Mouse (Mus musculus): ENCODE measurements around the gene Rpl4.

DNA sequence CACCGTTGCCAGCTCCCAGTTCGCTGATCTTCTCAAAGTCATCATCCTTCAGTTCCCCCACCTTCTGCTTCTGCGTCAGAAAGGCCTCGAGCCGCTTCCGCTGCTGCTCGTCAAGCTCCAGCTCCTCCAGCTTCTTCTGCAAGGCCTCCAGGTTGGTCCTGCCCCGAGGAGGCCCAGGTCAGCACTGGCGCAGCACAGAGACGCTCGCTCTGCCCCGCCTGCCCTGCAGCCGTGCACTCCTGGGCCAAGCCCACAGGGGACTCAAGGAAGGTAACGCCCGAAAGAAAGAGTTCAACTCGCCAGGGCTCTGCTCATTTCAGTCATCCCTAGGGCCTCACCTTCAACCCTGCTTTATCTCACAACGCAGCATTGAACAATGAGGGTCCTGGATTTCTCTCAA, 41.3 kb downstream of the Rpl4 start:
- TF ChIP-seq CTCF (IDR thresholded peaks at IDR 0.05; ENCODE audit: low read depth, low read length) (no peak), TAL1 (conservative IDR thresholded peaks at IDR 0.05; ENCODE audit: low read depth, low read length) (no peak), GATA1 (IDR thresholded peaks at IDR 0.05; ENCODE audit: borderline replicate concordance, low read length) (no peak), POLR2AphosphoS5 (IDR thresholded peaks at IDR 0.05; ENCODE audit: insufficient replicate concordance, low read depth, low read length) (no peak), GATA2 (IDR thresholded peaks at IDR 0.05; ENCODE audit: borderline replicate concordance, low read depth, low read length) (no peak)
